Mouse (Mus musculus) brain, embryonic 14.5 days (tissue): Measurements from ENCODE around the gene Xntrpc.

ENCODE experiments used
- CTCF ChIP-seq: fragments of 200-500 bp; IDR thresholded peaks from 2 replicates; pipeline ENCODE4 v1.5.1; 2012; ENCODE audit warnings: inconsistent platforms, mild to moderate bottlenecking, moderate library complexity, borderline replicate concordance; ENCODE audit not compliant: insufficient read depth, insufficient read length; ENCODE audit errors: extremely low read depth
- POLR2A ChIP-seq: fragments of 200-500 bp; IDR thresholded peaks from 2 replicates; pipeline ENCODE4 v1.6.1; 2012; ENCODE audit warnings: mild to moderate bottlenecking, inconsistent platforms, borderline replicate concordance; ENCODE audit not compliant: poor library complexity, insufficient read depth, insufficient read length, severe bottlenecking; ENCODE audit errors: extremely low read depth

GRCm38 (mm10) chr7:102117382-102117781 is 51.9 kb downstream of the Xntrpc start:
- TF ChIP-seq CTCF (no peak), POLR2A (no peak)
